Mouse (Mus musculus) neural tube, embryonic 13.5 days (tissue): Measurements from ENCODE around the gene Pygl. TPM values are rescaled to one million over a fixed set of nuclear protein-coding genes. Genes with fewer than 3 reads are reported as not detected.

Experiments
- ATAC-seq: fragments of 200-750 bp; cut with Nextera tagmentation; 2 replicates; pipeline ENCODE4 v1.8.0; 2017; ENCODE audit warnings: low read depth, mild to moderate bottlenecking, moderate TSS enrichment, moderate library complexity
- H3K27ac ChIP-seq: fragments of 300-500 bp; sonication (generic); replicated peaks from 2 replicates; pipeline ENCODE4 v1.5.1; 2015; ENCODE audit warnings: moderate library complexity, mild to moderate bottlenecking, inconsistent platforms
- H3K27me3 ChIP-seq: fragments of 300-500 bp; sonication (generic); 2 replicates; pipeline ENCODE4 v1.6.1; 2015; ENCODE audit warnings: mild to moderate bottlenecking, inconsistent platforms
- H3K36me3 ChIP-seq: fragments of 300-500 bp; sonication (generic); 2 replicates; pipeline ENCODE4 v1.6.1; 2015; ENCODE audit warnings: mild to moderate bottlenecking, inconsistent platforms
- H3K4me1 ChIP-seq: fragments of 300-500 bp; sonication (generic); replicated peaks from 2 replicates; pipeline ENCODE4 v1.6.1; 2015; ENCODE audit warnings: inconsistent platforms
- H3K4me2 ChIP-seq: fragments of 300-500 bp; sonication (generic); 2 replicates; pipeline ENCODE4 v1.6.1; 2015; ENCODE audit warnings: inconsistent platforms, mild to moderate bottlenecking, moderate library complexity
- H3K4me3 ChIP-seq: fragments of 300-500 bp; sonication (generic); 2 replicates; pipeline ENCODE4 v1.5.1; 2015; ENCODE audit warnings: mild to moderate bottlenecking, inconsistent platforms
- H3K9ac ChIP-seq: fragments of 300-500 bp; sonication (generic); 2 replicates; pipeline ENCODE4 v1.6.1; 2015; ENCODE audit warnings: moderate library complexity, mild to moderate bottlenecking, inconsistent platforms
- H3K9me3 ChIP-seq: fragments of 300-500 bp; sonication (generic); 2 replicates; pipeline ENCODE4 v1.6.1; 2016; ENCODE audit warnings: inconsistent platforms
- WGBS: fragments of 180-500 bp; shearing (Covaris S2); methylation state at CpG from one replicate; pipeline ENCODE4 v1.1.7; 2015; 5-methylcytosine and 5-hydroxymethylcytosine counted together
- polyA plus RNA-seq: library from polyadenylated mRNA; unstranded; fragments of >200 nt; fragmentation: Nextera tagmentation; extraction: Ambion mirVana; gene quantifications from 2 replicates; pipeline ENCODE4 v1.2.1, GENCODE M21; 2015

The Pygl gene
- polyA plus RNA-seq = 6.4 and 9.8 TPM in 2 replicates

DNA sequence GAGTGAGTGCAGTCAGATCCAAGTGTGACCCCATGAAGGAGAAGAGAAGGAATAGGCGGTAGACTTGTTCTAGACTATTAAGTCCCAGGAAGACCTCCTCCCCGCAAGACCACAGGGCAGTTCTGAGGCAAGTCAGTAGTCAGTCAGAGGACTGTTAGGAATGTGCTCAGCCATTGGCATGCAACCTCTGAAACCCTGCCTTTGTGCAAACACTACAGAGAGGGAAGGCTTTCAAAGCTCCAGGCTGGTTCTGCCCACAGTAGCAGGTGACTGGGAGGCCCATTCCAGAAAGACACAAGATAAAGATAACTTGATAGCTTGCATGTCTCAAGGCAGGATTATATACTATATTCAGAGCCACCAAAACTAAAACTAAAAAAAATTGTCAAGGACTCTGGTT is at the start of gene Pygl:
TSS of gene Pygl (minus strand) at position 195 of the 400 bp plus-strand sequence.
- Histone ChIP-seq H3K9ac (no peak within 1 kb of the TSS), H3K4me1 (peaks cover 23% of the 10 kb centered on the region), H3K4me2 (no peak within 1 kb of the TSS), H3K27ac (no peak within 1 kb of the TSS), H3K27me3 (peaks cover 9% of the 10 kb centered on the region), H3K4me3 (no peak within 1 kb of the TSS), H3K9me3 (no peaks in the 10 kb centered on the region), H3K36me3 (no peaks in the 10 kb centered on the region)
- ATAC-seq = no peak
- whole genome bisulfite sequencing = 89% methylated on average over 2 of the region's 2 CpGs

- peaks cover 38% of the 10 kb centered on the region for H3K36me3 ChIP-seq
- 0 out of 2 replicates have a peak, but pooled peaks cover 15% of the 10 kb centered on the region for H3K4me1 ChIP-seq
- no peak overlapping the region for H3K4me2 ChIP-seq
- no peaks in the 10 kb centered on the region for H3K9me3 ChIP-seq
- ATAC-seq = no peak
- no peak overlapping the region for H3K4me3 ChIP-seq
- H3K27me3 ChIP-seq = no peaks in the 10 kb centered on the region
- WGBS = 93% methylated on average over 2 of the region's 2 CpGs
- H3K9ac ChIP-seq = no peak overlapping the region
- H3K27ac ChIP-seq = no peak overlapping the region
Measured at GRCm38 (mm10) chr12:70280930-70281329, 49.6 kb upstream of the Pygl start.

DNA sequence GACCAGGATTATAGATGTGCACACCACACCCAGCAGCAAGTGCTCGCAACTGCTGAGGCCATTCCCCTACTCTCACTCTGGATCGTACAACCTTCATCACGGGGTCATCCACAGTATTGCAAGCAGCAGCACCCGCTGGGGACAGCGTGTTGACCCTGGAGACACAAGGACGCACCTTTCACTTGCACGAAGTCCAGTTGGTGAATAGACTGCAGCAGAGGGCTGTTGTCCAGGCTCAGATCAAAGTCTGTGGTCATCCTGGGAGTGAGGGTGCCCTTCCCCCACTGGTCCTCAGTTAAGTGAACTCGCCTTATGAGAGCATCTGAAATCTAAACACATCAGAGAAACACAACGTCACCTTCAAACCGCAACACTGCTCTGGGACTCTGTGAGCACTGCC is 49.1 kb upstream of the Pygl start:
- Histone ChIP-seq H3K9me3 (no peaks in the 10 kb centered on the region), H3K9ac (no peak overlapping the region), H3K4me1 (0 out of 2 replicates have a peak, but pooled peaks cover 14% of the 10 kb centered on the region), H3K36me3 (peaks cover 38% of the 10 kb centered on the region), H3K4me3 (no peak overlapping the region), H3K4me2 (no peak overlapping the region), H3K27me3 (no peaks in the 10 kb centered on the region), H3K27ac (no peak overlapping the region)
- 89% methylated on average over 10 of the region's 10 CpGs for WGBS
- no peak for ATAC-seq

DNA sequence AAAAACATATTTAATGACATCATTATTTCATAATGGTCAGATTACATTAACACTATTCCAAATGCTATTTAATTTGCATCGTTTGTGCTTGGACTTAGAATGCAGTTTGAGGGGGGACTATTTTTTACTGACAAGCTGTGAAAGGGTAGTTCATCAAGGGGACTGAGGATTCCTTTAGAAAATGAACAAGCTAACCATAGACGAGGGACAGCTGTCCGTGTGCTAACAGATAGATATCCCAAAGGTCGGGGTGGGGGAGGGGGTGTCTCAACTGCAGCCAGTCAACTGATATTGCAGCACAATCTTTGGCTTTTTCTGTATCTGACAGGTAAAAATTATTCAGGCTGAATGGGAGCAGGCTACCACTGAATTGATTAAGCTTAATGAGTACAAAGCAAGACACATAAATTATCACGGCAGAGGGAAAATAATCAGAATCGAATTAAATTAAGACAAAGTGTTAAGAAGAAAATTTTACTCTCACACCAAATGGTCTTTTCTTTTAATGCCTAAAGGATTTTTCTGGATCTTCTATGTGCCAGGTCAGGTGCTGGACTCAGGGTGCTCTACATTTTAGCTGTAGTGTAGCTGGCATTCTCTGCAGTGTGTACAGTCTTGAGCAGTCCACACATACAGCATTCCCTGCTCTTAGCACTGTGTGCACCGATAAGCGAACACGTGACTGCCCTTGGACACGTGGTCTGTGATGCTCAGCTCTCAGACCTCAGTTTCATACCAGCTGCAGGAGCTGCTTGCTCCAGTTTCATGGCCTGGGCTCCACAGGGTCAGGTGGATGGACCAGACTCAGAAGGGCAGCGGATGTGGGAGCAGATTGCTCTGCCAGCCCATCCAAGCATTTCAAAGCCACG is 46.0 kb upstream of the Pygl start:
- no peak overlapping the region for H3K9ac ChIP-seq
- H3K4me3 ChIP-seq = no peak overlapping the region
- no peaks in the 10 kb centered on the region for H3K9me3 ChIP-seq
- no peak for ATAC-seq
- no peaks in the 10 kb centered on the region for H3K27me3 ChIP-seq
- no peak overlapping the region for H3K27ac ChIP-seq
- 0 out of 2 replicates have a peak, but pooled peaks cover 13% of the 10 kb centered on the region for H3K4me1 ChIP-seq
- WGBS = 61% methylated on average over 12 of the region's 12 CpGs
- no peak overlapping the region for H3K4me2 ChIP-seq
- peaks cover 42% of the 10 kb centered on the region for H3K36me3 ChIP-seq

- Histone ChIP-seq H3K36me3 (peaks cover 50% of the 10 kb centered on the region), H3K4me1 (peaks cover 4% of the 10 kb centered on the region; the same call in 1 of the 2 replicates), H3K9me3 (no peaks in the 10 kb centered on the region), H3K9ac (no peak overlapping the region), H3K4me3 (no peak overlapping the region), H3K4me2 (no peak overlapping the region), H3K27me3 (no peaks in the 10 kb centered on the region), H3K27ac (no peak overlapping the region)
- ATAC-seq = no peak
- 80% methylated on average over 6 of the region's 6 CpGs for WGBS
Measured at GRCm38 (mm10) chr12:70269724-70270123, 38.4 kb upstream of the Pygl start.

DNA sequence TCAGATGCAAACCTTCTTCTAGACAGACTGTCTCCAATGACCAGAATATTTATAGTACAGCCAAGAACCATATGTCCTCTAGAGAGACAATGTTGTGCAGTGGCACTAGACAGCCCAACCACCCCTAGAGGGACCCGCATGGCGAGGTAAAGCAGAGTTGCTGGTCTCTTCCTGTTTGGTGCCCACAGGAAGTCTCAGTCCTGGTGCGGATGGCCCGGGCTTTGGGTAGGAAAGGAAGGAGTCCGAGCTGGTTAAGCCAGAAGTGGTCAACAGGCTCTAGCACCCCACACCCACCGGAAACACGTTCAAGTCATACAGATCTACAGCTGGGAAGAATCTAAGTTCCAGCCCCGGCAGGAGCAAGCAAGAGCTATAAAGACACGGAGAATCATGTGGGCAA is 36.0 kb upstream of the Pygl start:
- WGBS = 85% methylated on average over 9 of the region's 9 CpGs
- H3K27ac ChIP-seq = no peak overlapping the region

GRCm38 (mm10) chr12:70266494-70266931 is 35.2 kb upstream of the Pygl start:
- Histone ChIP-seq H3K4me1 (peaks cover 4% of the 10 kb centered on the region; the same call in 1 of the 2 replicates), H3K9me3 (no peaks in the 10 kb centered on the region), H3K4me3 (no peak overlapping the region), H3K27ac (no peak overlapping the region), H3K4me2 (no peak overlapping the region), H3K27me3 (no peaks in the 10 kb centered on the region), H3K9ac (no peak overlapping the region), H3K36me3 (peaks cover 37% of the 10 kb centered on the region)
- 38% methylated on average over 8 of the region's 8 CpGs for WGBS
- no peak for ATAC-seq

More for the DNA sequence above, 36.0 kb upstream of the Pygl start:
- H3K4me1 ChIP-seq = peaks cover 4% of the 10 kb centered on the region; the same call in 1 of the 2 replicates
- peaks cover 43% of the 10 kb centered on the region for H3K36me3 ChIP-seq
- no peak for ATAC-seq
- no peak overlapping the region for H3K4me3 ChIP-seq
- H3K9ac ChIP-seq = no peak overlapping the region
- no peak overlapping the region for H3K4me2 ChIP-seq
- no peaks in the 10 kb centered on the region for H3K27me3 ChIP-seq
- H3K9me3 ChIP-seq = no peaks in the 10 kb centered on the region

DNA sequence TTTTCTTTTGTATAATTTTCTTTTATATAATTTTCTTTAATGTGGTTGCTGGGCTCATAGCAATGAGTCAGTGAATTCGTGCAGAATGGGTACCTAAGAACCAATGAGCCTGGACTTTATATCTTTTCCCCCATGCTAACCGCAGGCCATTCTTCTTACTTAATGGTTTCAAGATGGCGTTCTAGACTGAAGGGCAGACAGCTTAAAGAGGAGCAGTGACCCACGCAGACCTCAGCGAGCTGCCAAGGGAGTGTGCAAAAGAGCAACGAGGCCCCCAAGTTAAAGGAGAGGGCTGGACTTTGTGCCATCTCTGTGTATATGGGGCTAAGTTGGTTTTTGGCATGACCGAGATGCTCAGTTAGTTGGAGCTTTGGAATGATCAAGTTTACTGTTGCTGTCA is 32.4 kb upstream of the Pygl start:
- Histone ChIP-seq H3K9me3 (no peaks in the 10 kb centered on the region), H3K4me3 (no peak overlapping the region), H3K9ac (no peak overlapping the region), H3K4me2 (no peak overlapping the region), H3K27ac (no peak overlapping the region), H3K4me1 (peaks cover 4% of the 10 kb centered on the region; the same call in 1 of the 2 replicates), H3K36me3 (peaks cover 37% of the 10 kb centered on the region), H3K27me3 (no peaks in the 10 kb centered on the region)
- WGBS = 21% methylated on average over 7 of the region's 7 CpGs
- no peak for ATAC-seq

DNA sequence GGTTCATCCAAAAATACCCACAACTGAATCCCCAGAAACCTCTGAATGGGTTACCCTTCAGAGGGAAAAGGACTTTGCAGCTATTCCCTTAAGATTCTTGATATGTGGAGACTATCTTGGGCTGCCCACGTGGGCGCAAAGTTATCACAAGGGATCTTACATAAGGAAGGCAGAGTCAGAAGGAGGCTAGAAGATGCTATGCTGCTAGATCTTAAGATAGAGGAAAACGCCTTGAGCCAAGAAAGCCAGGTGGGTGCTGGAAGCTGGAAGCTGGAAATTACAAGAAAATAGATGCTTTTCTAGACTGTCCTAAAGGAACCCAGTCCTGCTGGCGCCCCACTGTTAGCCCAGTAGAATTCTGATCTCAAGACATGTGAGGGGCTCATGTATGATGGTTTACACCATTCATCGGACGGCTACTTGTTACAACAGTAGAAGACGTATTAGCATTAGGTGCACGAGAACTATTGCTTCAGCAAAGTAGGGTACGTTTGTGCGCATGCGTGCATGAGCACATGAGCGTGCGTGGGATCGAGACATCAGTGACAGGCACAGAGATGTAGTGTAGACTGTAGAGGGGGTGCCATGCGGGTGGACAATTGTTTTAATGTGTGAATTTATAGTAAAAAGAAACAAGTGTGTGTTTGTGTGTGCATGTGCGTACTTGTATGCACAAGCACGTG is 31.1 kb upstream of the Pygl start:
- no peak overlapping the region for H3K4me2 ChIP-seq
- no peak overlapping the region for H3K4me3 ChIP-seq
- 94% methylated on average over 17 of the region's 17 CpGs for WGBS
- no peaks in the 10 kb centered on the region for H3K9me3 ChIP-seq
- H3K27me3 ChIP-seq = no peaks in the 10 kb centered on the region
- no peak overlapping the region for H3K27ac ChIP-seq
- no peak for ATAC-seq
- H3K4me1 ChIP-seq = peaks cover 4% of the 10 kb centered on the region; the same call in 1 of the 2 replicates
- no peak overlapping the region for H3K9ac ChIP-seq
- peaks cover 30% of the 10 kb centered on the region for H3K36me3 ChIP-seq

GRCm38 (mm10) chr12:70251210-70251884 is 20.1 kb upstream of the Pygl start:
- Histone ChIP-seq H3K27me3 (no peaks in the 10 kb centered on the region), H3K27ac (no peak overlapping the region), H3K36me3 (peaks cover 6% of the 10 kb centered on the region), H3K4me2 (no peak overlapping the region), H3K9ac (no peak overlapping the region), H3K9me3 (no peaks in the 10 kb centered on the region), H3K4me3 (no peak overlapping the region), H3K4me1 (peaks cover 19% of the 10 kb centered on the region)
- 85% methylated on average over 15 of the region's 15 CpGs for WGBS
- ATAC-seq = no peak

DNA sequence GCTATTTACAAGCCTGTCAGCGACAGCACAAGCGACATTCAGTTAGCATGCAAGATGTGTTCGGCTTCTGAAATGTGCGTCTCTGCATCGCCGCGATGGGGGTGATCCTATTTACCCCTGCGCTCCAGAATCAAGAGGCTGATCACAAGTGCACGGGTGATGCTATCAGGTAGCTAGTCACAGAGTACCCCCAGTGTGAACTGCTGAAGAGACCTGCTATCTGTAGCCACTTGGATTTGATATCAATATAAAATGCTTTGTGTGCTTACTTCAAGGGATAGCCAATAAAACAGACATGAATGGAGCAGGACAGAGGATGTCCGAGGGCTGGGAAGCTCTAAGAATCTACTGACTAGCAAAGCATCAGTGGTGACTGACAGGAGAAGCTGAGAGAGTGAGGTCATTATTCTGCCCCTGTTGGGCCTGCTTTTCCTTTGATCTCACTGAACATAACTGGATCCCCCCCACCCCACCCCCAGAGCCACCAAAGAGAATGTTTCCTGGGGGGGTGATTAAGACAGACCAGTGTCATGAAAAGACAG is 18.4 kb upstream of the Pygl start:
- H3K27ac ChIP-seq = no peak overlapping the region; the same call in 1 of the 2 replicates
- H3K9me3 ChIP-seq = no peaks in the 10 kb centered on the region
- H3K27me3 ChIP-seq = no peaks in the 10 kb centered on the region
- H3K36me3 ChIP-seq = peaks cover 20% of the 10 kb centered on the region
- WGBS = 81% methylated on average over 10 of the region's 10 CpGs
- H3K4me2 ChIP-seq = no peak overlapping the region
- no peak overlapping the region for H3K4me3 ChIP-seq
- peaks cover 19% of the 10 kb centered on the region for H3K4me1 ChIP-seq
- ATAC-seq = no peak
- H3K9ac ChIP-seq = no peak overlapping the region
